Mouse (Mus musculus) liver, embryonic 14.5 days (tissue): Measurements from ENCODE around the gene Mn1.

Experiments used
- CTCF ChIP-seq: IDR thresholded peaks from 2 replicates; pipeline ENCODE4 v1.5.1; 2016; ENCODE audit warnings: antibody characterized with exemption, low read depth, control low read depth
- EP300 ChIP-seq: IDR thresholded peaks from 2 replicates; pipeline ENCODE4 v1.6.1; 2016; ENCODE audit warnings: antibody characterized with exemption, low read depth

GRCm38 (mm10) chr5:111466429-111466828, 49.3 kb downstream of the Mn1 start:
- no peak for TF ChIP-seq CTCF
- TF ChIP-seq EP300 = no peak
